Mouse (Mus musculus): ENCODE results near the gene Pibf1.

Gene Pibf1

GRCm38 (mm10) chr14:99225929-99226328, 126.7 kb downstream of the Pibf1 start:
- POLR2A ChIA-PET = interaction anchor here in 1 of 4 experiments (0.8 to 1.4 kb wide), 2 partner anchors 13 to 15 kb away, joined by 3 read pairs; no protein-coding TSS in a partner anchor
- CTCF ChIA-PET = no interaction called here

- CTCF ChIA-PET = interaction anchor here in 1 of 4 experiments (1.3 kb wide), 1 partner anchor 87 kb away, joined by 4 read pairs; no protein-coding TSS in a partner anchor
- POLR2A ChIA-PET = interaction anchor here in 2 of 4 experiments (0.6 to 1.7 kb wide), 3 partner anchors 18 to 69 kb away, joined by 3 to 4 read pairs (median 4); partner anchors contain the start of gene Klf5 (in 1 of the 2)
These were observed 130.0 kb downstream of the Pibf1 start for GRCm38 (mm10) chr14:99229071-99229780.

- ChIA-PET CTCF (no interaction called here), POLR2A (interaction anchor here in 2 of 4 experiments (0.5 to 1.5 kb wide), 5 partner anchors 8 to 65 kb away, joined by 3 to 5 read pairs (median 4); partner anchors contain the start of gene Klf5 (in 1 of the 2))
These were observed 133.8 kb downstream of the Pibf1 start for GRCm38 (mm10) chr14:99233056-99233455.

GRCm38 (mm10) chr14:99237115-99237514, 137.9 kb downstream of the Pibf1 start:
- ChIA-PET CTCF (interaction anchor here in 2 of 4 experiments (0.6 to 1.6 kb wide), 3 partner anchors 27 to 1709 kb away, joined by 3 to 7 read pairs (median 4); no protein-coding TSS in a partner anchor), POLR2A (interaction anchor here in 1 of 4 experiments (0.7 to 2.8 kb wide), 3 partner anchors 18 to 69 kb away, joined by 3 to 9 read pairs (median 5); partner anchors contain the start of gene Klf5)

- CTCF ChIA-PET = interaction anchor here in 1 of 4 experiments (1.2 kb wide), 1 partner anchor 9 kb away, joined by 3 read pairs; no protein-coding TSS in a partner anchor
- POLR2A ChIA-PET = interaction anchor here in 2 of 4 experiments (0.6 to 1.5 kb wide), 11 partner anchors 10 to 269 kb away, joined by 3 to 4 read pairs (median 3); partner anchors contain the start of gene Klf5 (in 1 of the 2)
These were observed 141.3 kb downstream of the Pibf1 start for GRCm38 (mm10) chr14:99240563-99240962.

- POLR2A ChIA-PET = interaction anchor here in 2 of 4 experiments (0.6 to 1.7 kb wide), 8 partner anchors 9 to 77 kb away, joined by 3 to 6 read pairs (median 4); partner anchors contain the start of gene Klf5 (in 1 of the 2)
- CTCF ChIA-PET = no interaction called here
These were observed 145.3 kb downstream of the Pibf1 start for GRCm38 (mm10) chr14:99244508-99244907.

GRCm38 (mm10) chr14:99262026-99262425, 162.8 kb downstream of the Pibf1 start:
- ChIA-PET CTCF (interaction anchor here in 3 of 4 experiments (0.6 to 1.4 kb wide), 3 partner anchors 13 to 120 kb away, joined by 3 read pairs; partner anchors contain the start of gene Klf5 (in 1 of the 3)), POLR2A (interaction anchor here (0.6 to 2.5 kb wide), 51 partner anchors 8 to 248 kb away, joined by 3 to 47 read pairs (median 4); partner anchors contain the start of genes Klf5 (in 4 of the 4), Dis3 (in 2 of the 4) and Pibf1 (in 2 of the 4))

- ChIA-PET CTCF (interaction anchor here in 1 of 4 experiments (0.7 kb wide), 1 partner anchor 78 kb away, joined by 3 read pairs; no protein-coding TSS in a partner anchor), POLR2A (interaction anchor here in 3 of 4 experiments (0.6 to 8.8 kb wide), 27 partner anchors 13 to 246 kb away, joined by 3 to 187 read pairs (median 8); partner anchors contain the start of gene Klf5 (in 3 of the 3))
These were observed 164.6 kb downstream of the Pibf1 start for GRCm38 (mm10) chr14:99263816-99264215.

GRCm38 (mm10) chr14:99265791-99266190, 166.6 kb downstream of the Pibf1 start:
- CTCF ChIA-PET = interaction anchor here in 1 of 4 experiments (1.1 kb wide), 1 partner anchor 17 kb away, joined by 3 read pairs; no protein-coding TSS in a partner anchor

GRCm38 (mm10) chr14:99266749-99267148, 167.5 kb downstream of the Pibf1 start:
- POLR2A ChIA-PET = interaction anchor here (0.6 to 8.8 kb wide), 44 partner anchors 8 to 1047 kb away, joined by 3 to 187 read pairs (median 4); partner anchors contain the start of gene Klf5 (in 3 of the 4)

More at GRCm38 (mm10) chr14:99265791-99266190, 166.6 kb downstream of the Pibf1 start:
- POLR2A ChIA-PET = interaction anchor here in 3 of 4 experiments (0.6 to 8.8 kb wide), 28 partner anchors 9 to 244 kb away, joined by 3 to 187 read pairs (median 6); partner anchors contain the start of gene Klf5 (in 2 of the 3)

GRCm38 (mm10) chr14:99274056-99274455, 174.8 kb downstream of the Pibf1 start:
- POLR2A ChIA-PET = interaction anchor here in 3 of 4 experiments (0.6 to 9.2 kb wide), 14 partner anchors 8 to 248 kb away, joined by 3 to 123 read pairs (median 4); partner anchors contain the start of gene Klf5 (in 3 of the 3)
- CTCF ChIA-PET = interaction anchor here in 1 of 4 experiments (0.6 kb wide), 2 partner anchors 569 to 754 kb away, joined by 3 read pairs; no protein-coding TSS in a partner anchor

More at GRCm38 (mm10) chr14:99266749-99267148, 167.5 kb downstream of the Pibf1 start:
- CTCF ChIA-PET = interaction anchor here in 1 of 4 experiments (0.7 kb wide), 1 partner anchor 12 kb away, joined by 3 read pairs; no protein-coding TSS in a partner anchor

- POLR2A ChIA-PET = interaction anchor here in 3 of 4 experiments (0.9 to 9.2 kb wide), 15 partner anchors 10 to 234 kb away, joined by 3 to 123 read pairs (median 9); partner anchors contain the start of gene Klf5 (in 3 of the 3)
- CTCF ChIA-PET = interaction anchor here in 1 of 4 experiments (0.5 kb wide), 1 partner anchor 23 kb away, joined by 4 read pairs; no protein-coding TSS in a partner anchor
These were observed 176.6 kb downstream of the Pibf1 start for GRCm38 (mm10) chr14:99275827-99276226.

GRCm38 (mm10) chr14:99278312-99278711, 179.1 kb downstream of the Pibf1 start:
- ChIA-PET POLR2A (interaction anchor here in 3 of 4 experiments (0.6 to 9.2 kb wide), 31 partner anchors 8 to 217 kb away, joined by 3 to 123 read pairs (median 8); partner anchors contain the start of gene Klf5 (in 3 of the 3)), CTCF (interaction anchor here in 2 of 4 experiments (0.7 to 1.0 kb wide), 3 partner anchors 11 to 994 kb away, joined by 3 to 5 read pairs (median 3); partner anchors contain the start of gene Klf5 (in 1 of the 2))

GRCm38 (mm10) chr14:99278763-99279486, 179.7 kb downstream of the Pibf1 start:
- CTCF ChIA-PET = interaction anchor here (0.6 to 1.0 kb wide), 4 partner anchors 12 to 995 kb away, joined by 3 to 5 read pairs (median 3); no protein-coding TSS in a partner anchor

GRCm38 (mm10) chr14:99280399-99280798, 181.2 kb downstream of the Pibf1 start:
- ChIA-PET POLR2A (interaction anchor here in 3 of 4 experiments (0.6 to 9.2 kb wide), 14 partner anchors 10 to 95 kb away, joined by 3 to 123 read pairs (median 12); partner anchors contain the start of gene Klf5 (in 3 of the 3)), CTCF (no interaction called here)

More at GRCm38 (mm10) chr14:99278763-99279486, 179.7 kb downstream of the Pibf1 start:
- POLR2A ChIA-PET = interaction anchor here in 3 of 4 experiments (0.5 to 9.2 kb wide), 33 partner anchors 8 to 174 kb away, joined by 3 to 123 read pairs (median 6); partner anchors contain the start of gene Klf5 (in 3 of the 3)

- ChIA-PET POLR2A (interaction anchor here in 3 of 4 experiments (0.6 to 9.2 kb wide), 14 partner anchors 11 to 94 kb away, joined by 3 to 123 read pairs (median 5); partner anchors contain the start of gene Klf5 (in 3 of the 3)), CTCF (no interaction called here)
These were observed 181.7 kb downstream of the Pibf1 start for GRCm38 (mm10) chr14:99280825-99281433.
